Mouse (Mus musculus) myocyte (in vitro differentiated cells): ENCODE results near the gene Top2a. TPM values are rescaled to one million over a fixed set of nuclear protein-coding genes. Genes with fewer than 3 reads are reported as not detected.
A peak's percentile ranks its signal among the peaks of the same experiment; 100 is the strongest.

Source experiments
- H3K27me3 ChIP-seq: one replicate; pipeline ENCODE4 v1.6.1; 2011; ENCODE audit not compliant: control insufficient read depth, insufficient read depth, insufficient read length
- H3K36me3 ChIP-seq: one replicate; pipeline ENCODE4 v1.6.1; 2011; ENCODE audit not compliant: control insufficient read depth, insufficient read depth
- H3K4me2 ChIP-seq: one replicate; pipeline ENCODE4 v1.6.1; 2011; ENCODE audit warnings: low read depth, control low read depth
- H3K4me3 ChIP-seq: one replicate; pipeline ENCODE4 v1.5.1; 2011; ENCODE audit warnings: mild to moderate bottlenecking, control low read depth, moderate library complexity
- H3K79me2 ChIP-seq: one replicate; pipeline ENCODE4 v1.6.1; 2011; ENCODE audit not compliant: control insufficient read depth, insufficient read depth
- H3ac ChIP-seq: one replicate; pipeline ENCODE4 v1.6.1; 2011; ENCODE audit not compliant: control insufficient read depth, insufficient read length
- CEBPB ChIP-seq: IDR thresholded peaks from 2 replicates; pipeline ENCODE4 v1.6.1; 2011; ENCODE audit warnings: mild to moderate bottlenecking, moderate library complexity; ENCODE audit not compliant: poor library complexity, insufficient read depth, severe bottlenecking
- E2F4 ChIP-seq: IDR thresholded peaks from one replicate; pipeline ENCODE4 v1.6.1; 2011; ENCODE audit warnings: mild to moderate bottlenecking, control low read depth, moderate library complexity; ENCODE audit not compliant: insufficient read depth
- MAX ChIP-seq: IDR thresholded peaks from one replicate; pipeline ENCODE4 v1.6.1; 2011; ENCODE audit warnings: low read depth, mild to moderate bottlenecking, control low read depth
- MYOD1 ChIP-seq, 3 experiments: IDR thresholded peaks; one replicate each; pipeline ENCODE4 v1.6.1; 2011; ENCODE audit warnings: control low read depth in 2 of 3, low read depth in 2 of 3, mild to moderate bottlenecking in 2 of 3, moderate library complexity in 1 of 3; ENCODE audit not compliant: insufficient read length in 2 of 3, control insufficient read depth in 1 of 3
- MYOG ChIP-seq, 3 experiments: IDR thresholded peaks; one replicate each; pipeline ENCODE4 v1.6.1; 2011; ENCODE audit warnings: control low read depth in 2 of 3, low read depth in 2 of 3, mild to moderate bottlenecking in 2 of 3; ENCODE audit not compliant: insufficient read length in 2 of 3, control insufficient read depth in 1 of 3, insufficient read depth in 1 of 3
- POLR2A ChIP-seq: IDR thresholded peaks from one replicate; pipeline ENCODE4 v1.6.1; 2011; ENCODE audit warnings: low read depth, mild to moderate bottlenecking, control low read depth, moderate library complexity; ENCODE audit not compliant: insufficient read length
- POLR2AphosphoS2 ChIP-seq: IDR thresholded peaks from one replicate; pipeline ENCODE4 v1.6.1; 2011; ENCODE audit warnings: low read depth, control low read depth; ENCODE audit not compliant: insufficient read length
- REST ChIP-seq: IDR thresholded peaks from one replicate; pipeline ENCODE4 v1.6.1; 2011; ENCODE audit warnings: mild to moderate bottlenecking, control low read depth, moderate library complexity; ENCODE audit not compliant: insufficient read depth, insufficient read length
- SRF ChIP-seq: IDR thresholded peaks from one replicate; pipeline ENCODE4 v1.6.1; 2011; ENCODE audit warnings: low read depth; ENCODE audit not compliant: control insufficient read depth, insufficient read length
- TCF12 ChIP-seq: IDR thresholded peaks from one replicate; pipeline ENCODE4 v1.6.1; 2011; ENCODE audit warnings: mild to moderate bottlenecking, control low read depth; ENCODE audit not compliant: poor library complexity, insufficient read depth, severe bottlenecking
- TCF3 ChIP-seq: IDR thresholded peaks from one replicate; pipeline ENCODE4 v1.6.1; 2011; ENCODE audit warnings: low read depth, control low read depth; ENCODE audit not compliant: insufficient read length
- USF1 ChIP-seq: IDR thresholded peaks from one replicate; pipeline ENCODE4 v1.6.1; 2011; ENCODE audit warnings: low read depth, mild to moderate bottlenecking, control low read depth, moderate library complexity
- polyA plus RNA-seq: library from polyadenylated mRNA; unstranded; fragments of >200 nt; fragmentation: generic; extraction: Trizol; gene quantifications from one replicate; pipeline ENCODE4 v1.2.1, GENCODE M21; 2012; ENCODE audit warnings: missing spikeins

Gene Top2a
- polyA plus RNA-seq, result 39.9 TPM

DNA sequence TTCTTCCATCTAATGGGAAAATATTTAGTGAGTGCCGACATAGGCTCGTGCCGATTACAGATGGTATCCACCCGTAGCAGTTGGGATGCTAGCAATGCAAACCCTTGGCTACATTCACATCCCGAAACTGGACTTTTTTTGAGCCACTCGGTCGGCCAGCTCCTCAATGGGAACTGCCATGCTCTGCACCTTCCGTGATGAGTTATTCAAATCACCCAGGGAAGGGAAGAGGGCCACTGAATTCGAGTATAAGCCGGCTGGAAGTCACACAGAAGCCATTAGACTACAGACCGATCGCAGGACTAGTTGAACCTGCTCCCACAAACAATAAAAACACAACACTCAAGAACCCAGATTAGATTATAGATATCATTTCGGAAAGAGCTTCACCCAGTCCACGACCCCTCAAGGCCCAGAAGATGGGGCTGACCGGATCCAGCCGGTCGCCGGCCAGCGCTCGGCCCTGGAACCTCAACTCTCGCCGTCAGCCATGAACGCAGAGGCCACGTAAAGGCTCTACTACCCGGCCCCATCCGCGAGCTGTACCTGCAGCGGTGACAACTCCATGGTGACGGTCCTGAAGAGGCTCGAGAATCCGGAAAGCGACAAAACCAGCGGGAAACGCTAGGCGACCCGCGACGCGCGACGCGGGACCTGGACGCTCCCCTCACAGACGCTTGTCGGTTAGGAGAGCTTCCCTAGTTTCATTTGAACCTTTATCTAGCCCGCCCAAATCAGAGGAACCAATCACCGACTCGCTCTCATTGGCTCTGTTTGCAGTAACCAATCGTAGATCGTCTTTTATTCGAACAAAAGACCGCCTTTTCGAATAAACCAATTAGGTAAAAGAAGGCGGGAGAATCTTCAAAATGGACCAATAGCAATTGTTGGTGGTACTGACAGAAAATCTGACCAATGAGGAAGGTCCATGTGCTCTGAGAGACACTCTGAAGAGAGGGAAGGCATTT, at the start of gene Top2a:
Gene Top2a (minus strand): TSS at position 690 of the 968 bp plus-strand sequence.
- Histone ChIP-seq H3K36me3 (peaks cover 5% of the 10 kb centered on the region), H3K4me2 (peak within 1 kb of the TSS; percentile 81), H3ac (no peak within 1 kb of the TSS), H3K79me2 (peaks cover 52% of the 10 kb centered on the region), H3K27me3 (no peaks in the 10 kb centered on the region), H3K4me3 (peak within 1 kb of the TSS; percentile 68)
- TF ChIP-seq TCF12, result no peak
- no peak for TF ChIP-seq REST
- TF ChIP-seq USF1, result no peak
- peak; percentile 86 for TF ChIP-seq POLR2A
- peak; percentile 93 for TF ChIP-seq E2F4
- TF ChIP-seq POLR2AphosphoS2, result peak; percentile 87

DNA sequence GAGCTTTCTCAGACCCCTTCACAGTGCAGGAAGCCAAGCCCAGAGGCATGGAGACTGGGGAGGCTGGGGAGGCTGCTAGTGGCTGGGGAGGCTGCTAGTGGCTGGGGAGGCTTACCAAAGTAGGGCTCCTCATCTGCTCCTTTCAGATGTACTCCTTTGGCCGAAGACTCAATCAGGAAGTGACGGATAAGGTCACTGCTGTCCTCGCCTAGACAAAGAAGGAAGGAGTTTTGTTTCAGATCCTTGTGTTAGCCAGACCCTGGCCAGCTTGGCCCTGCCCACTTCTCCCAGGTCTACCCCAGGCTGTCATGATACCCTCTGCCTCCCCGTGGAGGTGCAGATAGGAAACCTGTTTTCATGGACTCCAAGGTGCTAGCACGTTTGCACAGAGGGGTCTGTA, 49.8 kb upstream of the Top2a start:
- Histone ChIP-seq H3ac (no peak overlapping the region), H3K27me3 (no peaks in the 10 kb centered on the region), H3K36me3 (no peaks in the 10 kb centered on the region), H3K79me2 (no peaks in the 10 kb centered on the region), H3K4me3 (no peak overlapping the region), H3K4me2 (no peak overlapping the region)
- TF ChIP-seq POLR2AphosphoS2, result no peak
- TF ChIP-seq REST, result no peak
- no peak for TF ChIP-seq MAX
- TF ChIP-seq CEBPB, result no peak
- TF ChIP-seq TCF3, result no peak
- TF ChIP-seq MYOG (IDR thresholded peaks at IDR 0.05; ENCODE audit: control insufficient read depth in 1 of 3, insufficient read depth in 1 of 3, insufficient read length in 2 of 3, low read depth in 2 of 3), result no peak
- no peak for TF ChIP-seq SRF
- no peak for TF ChIP-seq POLR2A
- no peak for TF ChIP-seq E2F4
- TF ChIP-seq USF1, result no peak
- TF ChIP-seq TCF12, result no peak
- TF ChIP-seq MYOD1 (IDR thresholded peaks at IDR 0.05; ENCODE audit: control insufficient read depth in 1 of 3, insufficient read length in 2 of 3, low read depth in 2 of 3), result no peak

DNA sequence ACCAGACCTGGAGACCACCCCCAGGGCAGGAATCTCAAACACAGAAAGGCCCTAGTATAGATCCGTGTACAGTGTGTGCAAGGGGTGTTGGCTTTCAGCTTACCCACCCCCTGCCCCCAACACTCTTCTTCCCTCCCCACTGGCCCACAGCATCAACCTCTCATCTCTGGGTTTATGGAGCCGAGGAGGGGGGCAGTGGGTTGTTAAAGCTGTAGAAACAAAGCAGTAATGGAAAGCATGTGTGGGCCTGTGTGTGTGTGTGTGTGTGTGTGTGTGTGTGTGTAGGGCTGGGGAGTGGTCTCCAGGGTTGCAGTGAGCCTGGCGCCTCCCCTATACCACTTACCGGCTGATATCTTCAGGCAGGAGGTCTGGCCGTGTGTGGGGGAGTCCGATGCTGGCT, 47.9 kb upstream of the Top2a start:
- Histone ChIP-seq H3K79me2 (no peaks in the 10 kb centered on the region), H3K4me2 (no peak overlapping the region), H3ac (no peak overlapping the region), H3K36me3 (no peaks in the 10 kb centered on the region), H3K27me3 (no peaks in the 10 kb centered on the region), H3K4me3 (no peak overlapping the region)
- TF ChIP-seq MYOG (IDR thresholded peaks at IDR 0.05; ENCODE audit: control insufficient read depth in 1 of 3, insufficient read depth in 1 of 3, insufficient read length in 2 of 3, low read depth in 2 of 3) (no peak), USF1 (no peak), CEBPB (no peak), TCF3 (no peak), MAX (no peak), MYOD1 (IDR thresholded peaks at IDR 0.05; ENCODE audit: control insufficient read depth in 1 of 3, insufficient read length in 2 of 3, low read depth in 2 of 3) (no peak), REST (no peak), POLR2AphosphoS2 (no peak), SRF (no peak)

DNA sequence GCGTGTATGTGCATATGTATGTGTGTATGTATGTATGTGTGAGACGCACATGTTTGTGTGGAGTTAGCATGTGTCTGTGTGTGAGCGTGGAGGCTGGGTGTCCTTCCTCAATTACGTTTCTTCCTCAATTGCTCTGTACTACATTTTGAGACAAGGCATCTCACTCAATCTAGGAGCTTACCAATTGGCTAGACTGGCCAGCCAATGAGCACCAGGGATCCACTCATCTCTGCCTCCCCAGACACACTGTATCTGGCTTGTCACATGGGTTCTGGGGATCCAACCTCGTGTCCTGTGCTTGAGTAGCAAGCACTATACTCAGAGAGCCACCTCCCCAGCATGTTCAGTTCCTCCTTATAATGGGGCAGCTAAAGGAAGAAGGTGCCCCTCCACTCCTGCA, 44.5 kb upstream of the Top2a start:
- no peak overlapping the region for H3K4me3 ChIP-seq
- no peak overlapping the region for H3K4me2 ChIP-seq
- no peaks in the 10 kb centered on the region for H3K79me2 ChIP-seq
- no peaks in the 10 kb centered on the region for H3K36me3 ChIP-seq
- no peak for TF ChIP-seq USF1
- TF ChIP-seq POLR2A, result no peak
- TF ChIP-seq TCF3, result no peak
- no peak for TF ChIP-seq MAX
- TF ChIP-seq POLR2AphosphoS2, result no peak
- TF ChIP-seq SRF, result no peak
- no peak for TF ChIP-seq MYOG (IDR thresholded peaks at IDR 0.05; ENCODE audit: control insufficient read depth in 1 of 3, insufficient read depth in 1 of 3, insufficient read length in 2 of 3, low read depth in 2 of 3)
- TF ChIP-seq TCF12, result no peak
- no peak for TF ChIP-seq REST
- TF ChIP-seq CEBPB, result no peak
- TF ChIP-seq MYOD1 (IDR thresholded peaks at IDR 0.05; ENCODE audit: control insufficient read depth in 1 of 3, insufficient read length in 2 of 3, low read depth in 2 of 3), result no peak
- no peak for TF ChIP-seq E2F4
- no peaks in the 10 kb centered on the region for H3K27me3 ChIP-seq
- H3ac ChIP-seq, result no peak overlapping the region
